Mouse (Mus musculus): ENCODE measurements around the gene Snca. TPM values are rescaled to one million over a fixed set of nuclear protein-coding genes. Genes with fewer than 3 reads are reported as not detected.
"Not testable (repeated sequence)": the region's sequence is repeated elsewhere in the genome, so short reads cannot be mapped to it uniquely, and the experiment has no call there.

Gene Snca
- polyA plus RNA-seq, 1 experiment: 3.5 TPM

- Histone ChIP-seq H3K4me3 (replicated peaks; ENCODE audit: extremely low read depth, low read depth, low read length) (no peak overlapping the region), H3K4me1 (ENCODE audit: control insufficient read depth, insufficient read depth, low read length) (no peaks in the 10 kb centered on the region)
- WGBS: 44% methylated on average over 2 of the region's 2 CpGs
- TF ChIP-seq CTCF (IDR thresholded peaks at IDR 0.05; ENCODE audit: insufficient read depth, low read length): no peak
- no peak for TF ChIP-seq POLR2A (IDR thresholded peaks at IDR 0.05; ENCODE audit: borderline replicate concordance, extremely low read depth, low read depth, low read length)
- DNase-seq: no peak
Measured at GRCm38 (mm10) chr6:60731164-60731563, 98.5 kb downstream of the Snca start.

GRCm38 (mm10) chr6:60724110-60724829 is 105.4 kb downstream of the Snca start:
- Histone ChIP-seq H3K4me3 (replicated peaks; ENCODE audit: extremely low read depth, low read depth, low read length) (no peak overlapping the region), H3K4me1 (ENCODE audit: control insufficient read depth, insufficient read depth, low read length) (no peaks in the 10 kb centered on the region)
- DNase-seq: no peak
- no peak for TF ChIP-seq POLR2A (IDR thresholded peaks at IDR 0.05; ENCODE audit: borderline replicate concordance, extremely low read depth, low read depth, low read length)
- no peak for TF ChIP-seq CTCF (IDR thresholded peaks at IDR 0.05; ENCODE audit: insufficient read depth, low read length)
- 30% methylated on average over 2 of the region's 2 CpGs for WGBS

- no peak for TF ChIP-seq CTCF (IDR thresholded peaks at IDR 0.05; ENCODE audit: insufficient read depth, low read length)
- no peak for TF ChIP-seq POLR2A (IDR thresholded peaks at IDR 0.05; ENCODE audit: borderline replicate concordance, extremely low read depth, low read depth, low read length)
Measured at GRCm38 (mm10) chr6:60717566-60717965, 112.1 kb downstream of the Snca start.

GRCm38 (mm10) chr6:60709997-60710471 is 119.6 kb downstream of the Snca start:
- H3K4me3 ChIP-seq (replicated peaks; ENCODE audit: extremely low read depth, low read depth, low read length): no peak overlapping the region
- TF ChIP-seq CTCF (IDR thresholded peaks at IDR 0.05; ENCODE audit: insufficient read depth, low read length): no peak
- TF ChIP-seq POLR2A (IDR thresholded peaks at IDR 0.05; ENCODE audit: borderline replicate concordance, extremely low read depth, low read depth, low read length): no peak
- 10% methylated on average over 2 of the region's 2 CpGs for WGBS
- no peak for DNase-seq
- no peaks in the 10 kb centered on the region for H3K4me1 ChIP-seq (ENCODE audit: control insufficient read depth, insufficient read depth, low read length)

More at GRCm38 (mm10) chr6:60717566-60717965, 112.1 kb downstream of the Snca start:
- no peaks in the 10 kb centered on the region for H3K4me1 ChIP-seq (ENCODE audit: control insufficient read depth, insufficient read depth, low read length)
- no peak overlapping the region for H3K4me3 ChIP-seq (replicated peaks; ENCODE audit: extremely low read depth, low read depth, low read length)
- no peak for DNase-seq
- 79% methylated on average over 3 of the region's 3 CpGs for WGBS

- DNase-seq: no peak
- WGBS: 74% methylated on average over 2 of the region's 2 CpGs
- no peaks in the 10 kb centered on the region for H3K4me1 ChIP-seq (ENCODE audit: control insufficient read depth, insufficient read depth, low read length)
- H3K4me3 ChIP-seq (replicated peaks; ENCODE audit: extremely low read depth, low read depth, low read length): no peak overlapping the region
- TF ChIP-seq CTCF (IDR thresholded peaks at IDR 0.05; ENCODE audit: insufficient read depth, low read length): no peak
Measured at GRCm38 (mm10) chr6:60698072-60698471, 131.6 kb downstream of the Snca start.

- H3K4me3 ChIP-seq (replicated peaks; ENCODE audit: extremely low read depth, low read depth, low read length); DNase-seq; H3K4me1 ChIP-seq (ENCODE audit: control insufficient read depth, insufficient read depth, low read length): not testable (repeated sequence)
- WGBS: 78% methylated on average over 4 of the region's 4 CpGs
Measured at GRCm38 (mm10) chr6:60687048-60687447, 142.6 kb downstream of the Snca start.

- H3K4me1 ChIP-seq (ENCODE audit: control insufficient read depth, insufficient read depth, low read length): no peaks in the 10 kb centered on the region
- WGBS: 23% methylated on average over 4 of the region's 4 CpGs
- no peak for DNase-seq
- no peak overlapping the region for H3K4me3 ChIP-seq (replicated peaks; ENCODE audit: extremely low read depth, low read depth, low read length)
- TF ChIP-seq POLR2A (IDR thresholded peaks at IDR 0.05; ENCODE audit: borderline replicate concordance, extremely low read depth, low read depth, low read length) (no peak), CTCF (IDR thresholded peaks at IDR 0.05; ENCODE audit: insufficient read depth, low read length) (no peak)
Measured at GRCm38 (mm10) chr6:60682233-60682632, 147.4 kb downstream of the Snca start.

Other genes with a start within 250 kb of the Snca start
- 2.9 and 4.0 TPM in 2 replicates for gene Mmrn1, start 95.1 kb upstream of the Snca start, polyA plus RNA-seq (2012; rRNA removed)